Mouse (Mus musculus): ENCODE data around the gene Tmem140. TPM values are rescaled to one million over a fixed set of nuclear protein-coding genes. Genes with fewer than 3 reads are reported as not detected.

Tmem140 gene
- polyA plus RNA-seq (2012; rRNA removed) (1.6 and 1.7 TPM in 2 replicates), polyA plus RNA-seq (2014; fragmentation: Nextera tagmentation; extraction: Ambion mirVana) (2.6 and 2.9 TPM in 2 replicates)

GRCm38 (mm10) chr6:34862791-34863403 is at the start of gene Tmem140:
Gene Tmem140 (plus strand): TSS chr6:34863146.
- no peak for TF ChIP-seq EP300 (IDR thresholded peaks at IDR 0.05; ENCODE audit: low read depth)
- no peak for TF ChIP-seq CTCF (IDR thresholded peaks at IDR 0.05; ENCODE audit: low read depth)
- peak within 1 kb of the TSS; percentile 48 to 66 for H3K4me3 ChIP-seq (ENCODE audit: insufficient read depth in 1 of 2, low read depth in 2 of 2, low read length in 2 of 2)
- H3K27ac ChIP-seq = peak within 1 kb of the TSS; percentile 60
- peak; percentile 50; the same call in 1 of the 2 replicates for ATAC-seq (ENCODE audit: insufficient read depth)
- no peaks in the 10 kb centered on the region for H3K9me3 ChIP-seq (ENCODE audit: control insufficient read depth, low read length)
- H3K4me1 ChIP-seq (replicated peaks; ENCODE audit: control insufficient read depth in 2 of 2, insufficient read depth in 2 of 2, low read length in 1 of 2) = peaks cover 13 to 33% of the 10 kb centered on the region in 2 experiments
- H3K4me2 ChIP-seq (ENCODE audit: low read depth) = peak within 1 kb of the TSS; percentile 73
- no peak for DNase-seq (ENCODE audit: low read depth in 3 of 3, low spot score in 3 of 3)
- no peaks in the 10 kb centered on the region for H3K36me3 ChIP-seq (replicated peaks; ENCODE audit: control insufficient read depth, insufficient read depth, low read depth)
- 19% methylated on average over 11 of the region's 11 CpGs for WGBS (ENCODE audit: insufficient replicate concordance)
- H3K9ac ChIP-seq (replicated peaks) = peak within 1 kb of the TSS; percentile 56
- no peaks in the 10 kb centered on the region for H3K27me3 ChIP-seq (ENCODE audit: control insufficient read depth, insufficient read depth, low read length)

- Histone ChIP-seq H3K9me3 (ENCODE audit: control insufficient read depth, low read length) (no peaks in the 10 kb centered on the region), H3K4me2 (ENCODE audit: low read depth) (no peak overlapping the region), H3K27ac (no peak overlapping the region), H3K36me3 (replicated peaks; ENCODE audit: control insufficient read depth, insufficient read depth, low read depth) (no peaks in the 10 kb centered on the region), H3K4me3 (ENCODE audit: insufficient read depth in 1 of 2, low read depth in 2 of 2, low read length in 2 of 2) (no peak overlapping the region), H3K9ac (replicated peaks) (no peak overlapping the region), H3K4me1 (replicated peaks; ENCODE audit: control insufficient read depth in 2 of 2, insufficient read depth in 2 of 2, low read length in 1 of 2) (no peaks in the 10 kb centered on the region), H3K27me3 (ENCODE audit: control insufficient read depth, insufficient read depth, low read length) (no peaks in the 10 kb centered on the region)
- no peak for TF ChIP-seq CTCF (IDR thresholded peaks at IDR 0.05; ENCODE audit: low read depth)
- no peak for TF ChIP-seq EP300 (IDR thresholded peaks at IDR 0.05; ENCODE audit: low read depth)
- DNase-seq (ENCODE audit: low read depth in 3 of 3, low spot score in 3 of 3) = no peak
- ATAC-seq (ENCODE audit: insufficient read depth) = no peak
Observed at GRCm38 (mm10) chr6:34824406-34824805, 38.5 kb upstream of the Tmem140 start.

- Histone ChIP-seq H3K27ac (no peak overlapping the region), H3K4me2 (ENCODE audit: low read depth) (no peak overlapping the region), H3K9me3 (ENCODE audit: control insufficient read depth, low read length) (no peaks in the 10 kb centered on the region), H3K27me3 (ENCODE audit: control insufficient read depth, insufficient read depth, low read length) (no peaks in the 10 kb centered on the region), H3K9ac (replicated peaks) (no peak overlapping the region), H3K4me3 (ENCODE audit: insufficient read depth in 1 of 2, low read depth in 2 of 2, low read length in 2 of 2) (no peak overlapping the region), H3K4me1 (replicated peaks; ENCODE audit: control insufficient read depth in 2 of 2, insufficient read depth in 2 of 2, low read length in 1 of 2) (no peaks in the 10 kb centered on the region), H3K36me3 (replicated peaks; ENCODE audit: control insufficient read depth, insufficient read depth, low read depth) (no peaks in the 10 kb centered on the region)
- no peak for ATAC-seq (ENCODE audit: insufficient read depth)
- 86% methylated on average over 5 of the region's 5 CpGs for WGBS (ENCODE audit: insufficient replicate concordance)
- DNase-seq (ENCODE audit: low read depth in 3 of 3, low spot score in 3 of 3) = no peak
- no peak for TF ChIP-seq EP300 (IDR thresholded peaks at IDR 0.05; ENCODE audit: low read depth)
- TF ChIP-seq CTCF (IDR thresholded peaks at IDR 0.05; ENCODE audit: low read depth) = no peak
Observed at GRCm38 (mm10) chr6:34832352-34832751, 30.6 kb upstream of the Tmem140 start.

GRCm38 (mm10) chr6:34861546-34862053 is 1.3 kb upstream of the Tmem140 start:
- DNase-seq (ENCODE audit: low read depth in 3 of 3, low spot score in 3 of 3) (no peak), ATAC-seq (ENCODE audit: insufficient read depth) (no peak)
- H3K27ac ChIP-seq = no peak overlapping the region
- no peaks in the 10 kb centered on the region for H3K36me3 ChIP-seq (replicated peaks; ENCODE audit: control insufficient read depth, insufficient read depth, low read depth)
- H3K4me2 ChIP-seq (ENCODE audit: low read depth) = peak overlapping the region; percentile 18; the same call in 1 of the 2 replicates
- no peak for TF ChIP-seq CTCF (IDR thresholded peaks at IDR 0.05; ENCODE audit: low read depth)
- no peak for TF ChIP-seq EP300 (IDR thresholded peaks at IDR 0.05; ENCODE audit: low read depth)
- no peak overlapping the region for H3K4me3 ChIP-seq (ENCODE audit: insufficient read depth in 1 of 2, low read depth in 2 of 2, low read length in 2 of 2)
- peaks cover 13 to 26% of the 10 kb centered on the region in 2 experiments for H3K4me1 ChIP-seq (replicated peaks; ENCODE audit: control insufficient read depth in 2 of 2, insufficient read depth in 2 of 2, low read length in 1 of 2)
- WGBS (ENCODE audit: insufficient replicate concordance) = 57% methylated on average over 11 of the region's 11 CpGs
- no peaks in the 10 kb centered on the region for H3K9me3 ChIP-seq (ENCODE audit: control insufficient read depth, low read length)
- no peaks in the 10 kb centered on the region for H3K27me3 ChIP-seq (ENCODE audit: control insufficient read depth, insufficient read depth, low read length)
- H3K9ac ChIP-seq (replicated peaks) = no peak overlapping the region

- ATAC-seq (ENCODE audit: insufficient read depth) = no peak
- H3K4me1 ChIP-seq (replicated peaks; ENCODE audit: control insufficient read depth in 2 of 2, insufficient read depth in 2 of 2, low read length in 1 of 2) = peaks cover 13 to 28% of the 10 kb centered on the region in 2 experiments
Observed at GRCm38 (mm10) chr6:34862381-34862780, 565 bp upstream of the Tmem140 start.

More at GRCm38 (mm10) chr6:34862381-34862780, 565 bp upstream of the Tmem140 start:
- peak overlapping the region; percentile 48 to 66 for H3K4me3 ChIP-seq (ENCODE audit: insufficient read depth in 1 of 2, low read depth in 2 of 2, low read length in 2 of 2)
- 65% methylated on average over 6 of the region's 6 CpGs for WGBS (ENCODE audit: insufficient replicate concordance)
- DNase-seq (ENCODE audit: low read depth in 3 of 3, low spot score in 3 of 3) = no peak
- H3K27ac ChIP-seq = peak overlapping the region; percentile 60
- H3K36me3 ChIP-seq (replicated peaks; ENCODE audit: control insufficient read depth, insufficient read depth, low read depth) = no peaks in the 10 kb centered on the region
- H3K9ac ChIP-seq (replicated peaks) = peak overlapping the region; percentile 56
- H3K4me2 ChIP-seq (ENCODE audit: low read depth) = peak overlapping the region; percentile 73
- no peaks in the 10 kb centered on the region for H3K9me3 ChIP-seq (ENCODE audit: control insufficient read depth, low read length)
- no peaks in the 10 kb centered on the region for H3K27me3 ChIP-seq (ENCODE audit: control insufficient read depth, insufficient read depth, low read length)
- TF ChIP-seq EP300 (IDR thresholded peaks at IDR 0.05; ENCODE audit: low read depth) (no peak), CTCF (IDR thresholded peaks at IDR 0.05; ENCODE audit: low read depth) (no peak)
